Mouse (Mus musculus) gonadal fat pad, adult 2 months (tissue): Measurements from ENCODE around the gene Vti1a. TPM values are rescaled to one million over a fixed set of nuclear protein-coding genes. Genes with fewer than 3 reads are reported as not detected.

Source experiments
- DNase-seq: peaks from one replicate; pipeline ENCODE4 v3.0.0-alpha.2; 2012; ENCODE audit warnings: low read depth
- polyA plus RNA-seq: library from polyadenylated mRNA; depleted of rRNA; stranded (reverse); fragments of >200 nt; gene quantifications from 2 replicates; pipeline ENCODE4 v1.2.3, GENCODE M21; 2012

Gene Vti1a
- polyA plus RNA-seq, 1 experiment = 14.6 TPM

DNA sequence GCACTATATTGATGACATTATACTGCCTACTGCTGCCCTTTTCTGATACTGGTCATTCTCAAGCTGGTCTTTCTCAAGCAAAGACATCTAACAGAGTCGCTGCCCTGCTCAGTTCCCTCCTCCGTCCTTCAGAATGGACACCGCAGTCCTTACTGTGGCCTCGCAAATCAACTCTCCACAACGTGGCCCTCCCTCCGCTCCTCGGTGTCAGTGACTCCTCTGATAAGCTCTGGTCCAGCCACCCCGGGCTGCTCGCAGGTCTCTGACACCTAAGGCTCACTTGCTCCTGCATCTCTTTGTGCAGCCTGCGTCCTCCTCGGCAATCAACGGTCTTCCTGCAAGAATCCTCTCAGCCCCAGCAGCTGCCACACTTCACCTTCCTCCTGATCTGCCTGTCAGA lies 243.2 kb downstream of the Vti1a start:
- no peak for DNase-seq

- DNase-seq = no peak
Observed at GRCm38 (mm10) chr19:55560088-55560682, 244.1 kb downstream of the Vti1a start.

- DNase-seq = no peak
Observed at GRCm38 (mm10) chr19:55561469-55561868, 245.4 kb downstream of the Vti1a start.

DNA sequence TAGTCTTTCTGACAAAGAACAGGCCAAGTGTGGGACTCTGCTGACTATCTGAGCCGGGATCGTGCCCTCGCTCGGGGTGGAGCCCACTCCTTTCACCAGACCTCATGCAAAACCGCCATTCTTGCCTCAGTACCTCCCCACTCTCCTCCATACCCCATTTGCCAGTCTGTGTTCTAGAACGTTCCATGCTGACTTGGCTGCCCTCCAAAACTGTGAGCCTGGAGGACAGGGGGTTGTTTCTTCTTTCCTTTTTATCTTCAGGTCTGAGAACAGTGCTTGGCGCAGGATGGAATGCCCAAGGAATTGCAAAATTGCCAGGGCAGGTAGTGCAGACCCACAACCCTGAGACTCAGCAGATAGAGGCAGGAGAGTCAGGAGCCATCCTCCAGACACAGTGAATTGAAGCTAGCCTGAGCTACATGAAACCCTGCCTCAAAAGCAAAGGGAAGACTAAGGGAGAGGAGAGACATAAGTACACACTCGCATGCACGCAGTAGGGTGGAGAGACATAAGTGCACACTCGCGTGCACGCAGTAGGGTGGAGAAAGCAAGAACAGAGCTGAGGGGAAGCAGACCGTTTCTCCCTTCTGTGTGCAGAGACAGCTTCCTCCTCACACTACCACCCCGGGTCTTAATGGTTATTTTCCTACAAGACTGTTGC lies 246.5 kb downstream of the Vti1a start:
- no peak for DNase-seq

- no peak for DNase-seq
Observed at GRCm38 (mm10) chr19:55563148-55563651, 247.1 kb downstream of the Vti1a start.

- DNase-seq = no peak
Observed at GRCm38 (mm10) chr19:55564104-55564938, 248.2 kb downstream of the Vti1a start.

DNA sequence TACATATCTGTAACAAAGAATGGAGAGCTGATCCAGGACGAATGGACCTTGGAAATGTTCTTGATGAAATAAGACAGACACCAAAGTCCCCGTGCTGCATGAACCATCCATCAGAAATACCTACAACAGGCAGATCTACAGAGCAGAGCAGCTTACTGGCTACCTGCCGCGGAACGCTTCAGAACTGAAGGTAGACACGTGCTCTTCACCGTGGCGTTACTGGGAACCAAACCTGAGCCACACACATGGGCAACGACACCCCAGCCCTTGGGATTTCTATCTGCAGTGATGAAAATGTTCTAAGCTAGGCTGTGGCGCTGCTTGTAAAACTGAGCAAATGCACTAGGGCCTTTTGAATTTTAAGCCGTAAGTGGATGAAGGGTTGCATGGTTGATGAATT lies 249.0 kb downstream of the Vti1a start:
- no peak for DNase-seq

DNA sequence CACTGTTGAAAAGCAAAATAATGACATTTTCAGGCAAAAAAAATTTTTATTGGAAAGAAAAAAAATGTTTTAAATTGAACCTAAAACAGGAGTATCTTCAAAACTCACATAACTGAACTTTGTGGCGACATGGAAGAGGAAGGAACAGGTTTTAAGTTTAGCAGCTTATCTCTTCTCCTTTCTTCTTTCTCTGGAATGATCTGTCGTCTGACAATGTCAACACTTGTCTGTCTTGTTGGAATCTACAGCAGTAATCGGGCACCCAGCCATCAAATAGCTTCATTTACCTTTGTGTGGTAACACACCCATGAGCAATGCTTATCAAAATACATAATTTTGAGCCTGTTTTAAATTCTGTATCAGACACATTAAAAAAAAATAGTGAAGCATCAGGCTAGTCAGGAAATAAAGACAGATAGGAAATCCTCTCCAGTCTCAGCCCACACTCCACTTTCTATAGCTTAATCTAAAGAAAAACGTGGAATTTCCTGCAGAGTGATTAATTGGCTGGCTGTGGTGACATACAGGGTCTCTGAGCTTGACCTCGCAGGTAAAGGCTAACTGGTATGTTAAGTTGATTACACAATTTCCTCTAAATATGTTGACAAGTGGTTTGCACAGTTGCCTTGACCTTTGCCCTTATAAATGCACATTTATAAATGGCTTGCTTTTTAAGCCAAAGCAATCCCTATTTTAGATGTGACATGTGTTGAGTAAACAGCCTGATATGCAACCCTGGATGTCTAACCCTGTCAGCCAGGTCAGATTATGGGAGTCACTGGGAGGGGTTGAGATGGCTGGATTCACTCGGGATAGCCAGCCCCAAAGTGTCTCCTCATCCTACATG lies 249.7 kb downstream of the Vti1a start:
- DNase-seq = no peak

GRCm38 (mm10) chr19:55569114-55569513 lies 253.0 kb downstream of the Vti1a start:
- DNase-seq = no peak

- DNase-seq = no peak
Observed at GRCm38 (mm10) chr19:55569894-55570293, 253.8 kb downstream of the Vti1a start.

GRCm38 (mm10) chr19:55570520-55571296 lies 254.6 kb downstream of the Vti1a start:
- DNase-seq = no peak

DNA sequence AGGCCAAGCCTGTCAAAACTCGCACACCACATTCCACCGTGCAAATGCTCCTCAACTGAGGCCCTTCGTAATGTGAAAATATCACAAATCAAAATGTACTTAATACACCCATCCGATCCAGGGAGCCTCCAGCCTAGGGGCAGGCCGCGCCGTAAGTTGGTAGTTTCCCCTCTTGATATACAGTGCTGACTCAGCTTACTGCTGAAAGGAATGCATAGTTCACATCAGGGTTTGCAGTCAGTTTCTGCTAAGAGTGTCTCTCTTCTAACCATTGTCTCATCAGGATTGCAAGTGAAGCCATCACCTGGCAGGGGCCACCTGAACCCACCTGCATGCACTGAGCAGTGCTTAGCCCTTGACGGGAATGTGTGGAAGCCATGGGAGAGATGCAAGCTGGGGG lies 255.4 kb downstream of the Vti1a start:
- no peak for DNase-seq

DNA sequence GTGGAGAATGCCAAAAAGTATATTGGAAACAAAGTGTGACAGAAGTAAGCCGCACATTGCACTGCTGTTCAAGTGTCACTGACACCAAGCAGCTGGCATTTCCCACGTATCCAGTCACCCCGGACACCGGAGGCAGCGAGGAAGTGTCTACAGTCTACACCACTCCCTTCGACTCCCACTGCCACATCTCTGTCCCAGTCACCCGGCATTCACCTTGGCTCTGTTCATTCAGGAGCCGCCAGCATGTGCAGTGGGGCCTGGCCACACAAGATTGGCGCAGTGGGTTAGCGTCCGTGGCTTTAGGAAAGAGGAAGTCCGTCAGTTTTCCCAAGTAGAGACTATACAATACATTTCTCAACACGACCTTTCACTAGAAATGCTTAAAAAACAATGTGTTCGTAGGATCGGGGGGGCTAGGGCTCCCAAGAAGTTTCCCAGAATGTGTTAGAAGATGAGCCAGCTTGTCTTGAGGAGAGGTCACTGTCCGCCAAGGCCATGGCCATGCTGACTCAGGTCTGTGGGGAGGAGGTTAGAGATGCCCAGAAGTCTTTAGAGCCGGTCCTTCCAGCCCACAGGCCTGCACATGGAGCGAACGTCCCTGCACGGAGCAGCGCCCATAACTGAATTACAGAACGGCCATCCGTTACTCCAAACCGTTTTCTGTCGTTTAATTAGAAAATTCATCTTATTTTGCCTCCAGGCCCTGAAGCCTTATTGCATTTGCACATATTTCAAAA lies 261.4 kb downstream of the Vti1a start:
- DNase-seq = no peak

DNA sequence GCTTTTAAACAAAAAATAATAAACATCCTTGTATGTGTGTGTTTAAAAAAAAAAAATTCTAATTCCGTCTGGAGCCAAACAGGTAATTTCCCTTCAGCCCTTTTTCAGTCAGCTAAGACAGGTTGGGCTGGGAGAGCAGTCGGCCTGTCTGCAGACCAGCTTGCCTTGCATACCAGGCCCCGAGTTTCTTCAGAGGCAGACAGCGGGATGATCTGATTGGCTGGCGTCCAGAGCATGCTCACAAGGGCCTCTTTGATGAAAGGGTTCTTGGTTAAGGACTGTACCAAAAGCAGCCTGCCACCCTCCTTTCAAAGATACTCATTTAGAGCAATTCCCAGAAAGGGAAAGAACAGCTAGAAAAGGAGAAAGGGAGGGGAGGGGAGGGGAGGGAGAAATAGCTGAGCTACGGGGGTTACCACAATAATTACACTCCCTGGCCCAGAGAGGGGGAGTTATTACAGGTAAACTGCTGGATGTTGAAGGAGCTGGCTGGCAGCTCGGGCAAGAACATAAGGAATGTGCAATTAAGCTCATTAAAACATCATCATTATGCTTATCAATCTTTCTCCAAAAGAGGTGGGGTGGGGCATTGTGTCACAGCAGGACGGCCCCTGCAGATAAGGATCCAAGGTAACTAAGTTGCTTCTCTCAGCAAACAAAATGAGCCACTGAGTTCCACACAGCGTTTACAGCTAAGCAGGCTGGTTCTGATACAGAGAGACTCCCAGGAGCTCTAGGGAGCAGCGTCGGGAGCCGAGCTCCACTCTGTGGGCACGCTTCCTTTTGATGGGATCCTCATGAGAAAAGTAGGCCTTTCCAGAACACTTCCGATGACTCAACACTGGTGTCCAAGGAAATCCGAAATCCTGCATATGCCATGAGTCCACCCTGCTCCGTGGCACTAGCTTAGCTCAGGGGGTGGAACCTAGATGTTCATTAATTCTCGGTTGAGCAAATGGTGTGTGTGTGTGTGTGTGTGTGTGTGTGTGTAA lies 262.3 kb downstream of the Vti1a start:
- DNase-seq = no peak

GRCm38 (mm10) chr19:55579310-55579709 lies 263.2 kb downstream of the Vti1a start:
- no peak for DNase-seq

DNA sequence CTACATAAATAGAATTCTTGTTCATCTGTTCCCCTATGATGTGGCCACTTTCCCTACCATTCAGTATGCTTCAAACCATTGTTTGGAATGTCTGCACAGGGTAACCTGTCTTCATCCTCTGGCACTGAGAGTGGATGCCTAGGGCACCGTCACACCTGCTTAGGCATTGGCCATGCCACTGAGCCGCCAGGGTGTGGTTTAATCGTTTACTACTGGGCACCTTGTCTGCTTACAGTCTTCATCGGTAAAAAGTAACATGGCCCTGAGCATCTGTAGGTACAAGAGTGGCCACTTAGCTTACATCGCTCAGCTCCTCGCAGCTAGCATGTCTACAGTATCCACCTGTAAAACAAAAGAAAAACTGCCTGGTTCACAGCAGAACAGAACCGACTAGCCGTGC lies 264.1 kb downstream of the Vti1a start:
- DNase-seq = no peak

- DNase-seq = no peak
Observed at GRCm38 (mm10) chr19:55580667-55581066, 264.6 kb downstream of the Vti1a start.

DNA sequence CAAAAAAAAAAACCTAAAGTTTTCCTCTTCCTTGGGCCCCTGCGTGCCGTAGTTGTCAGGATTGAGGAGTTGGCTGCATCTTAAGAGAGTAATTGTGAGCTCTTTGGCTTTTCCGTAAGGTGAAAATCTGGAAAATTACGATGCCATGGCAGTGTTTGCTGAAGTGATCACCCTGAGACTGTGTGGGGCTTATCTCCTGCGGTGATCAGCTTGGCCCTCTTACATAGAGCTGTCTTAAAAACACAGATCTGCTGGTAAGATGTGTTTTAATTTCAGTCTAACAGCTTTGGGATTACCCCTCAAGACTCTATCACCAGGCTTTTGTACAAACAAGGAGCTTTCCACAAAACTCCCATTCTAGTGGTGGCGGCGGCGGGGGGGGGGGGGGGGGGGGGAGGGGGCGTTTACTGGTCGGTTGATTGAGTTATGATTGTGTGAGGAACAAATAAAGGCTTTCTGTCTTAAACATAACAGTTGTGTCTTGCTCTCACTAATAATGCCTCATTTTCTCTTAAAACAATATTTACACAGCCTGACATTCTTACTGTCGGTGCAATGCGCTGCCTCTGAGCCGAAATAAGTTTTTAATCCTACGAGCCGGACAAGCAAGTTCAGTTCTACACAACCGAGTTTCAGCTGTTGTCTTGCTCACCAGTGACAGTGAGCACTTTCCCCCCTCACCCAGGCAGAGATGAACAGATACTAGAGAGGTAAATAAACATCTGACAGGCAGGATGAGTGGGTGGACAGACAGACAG lies 267.0 kb downstream of the Vti1a start:
- DNase-seq = no peak
